Mouse (Mus musculus) stomach, postnatal 0 days (tissue): ENCODE measurements around the gene Hoxc6.

Experiments used
- CTCF ChIP-seq: IDR thresholded peaks from 2 replicates; pipeline ENCODE4 v1.5.1; 2016; ENCODE audit warnings: antibody characterized with exemption, low read depth, mild to moderate bottlenecking, moderate library complexity
- EP300 ChIP-seq: optimal IDR thresholded peaks from 2 replicates; pipeline ENCODE3; 2016; ENCODE audit warnings: antibody characterized with exemption

DNA sequence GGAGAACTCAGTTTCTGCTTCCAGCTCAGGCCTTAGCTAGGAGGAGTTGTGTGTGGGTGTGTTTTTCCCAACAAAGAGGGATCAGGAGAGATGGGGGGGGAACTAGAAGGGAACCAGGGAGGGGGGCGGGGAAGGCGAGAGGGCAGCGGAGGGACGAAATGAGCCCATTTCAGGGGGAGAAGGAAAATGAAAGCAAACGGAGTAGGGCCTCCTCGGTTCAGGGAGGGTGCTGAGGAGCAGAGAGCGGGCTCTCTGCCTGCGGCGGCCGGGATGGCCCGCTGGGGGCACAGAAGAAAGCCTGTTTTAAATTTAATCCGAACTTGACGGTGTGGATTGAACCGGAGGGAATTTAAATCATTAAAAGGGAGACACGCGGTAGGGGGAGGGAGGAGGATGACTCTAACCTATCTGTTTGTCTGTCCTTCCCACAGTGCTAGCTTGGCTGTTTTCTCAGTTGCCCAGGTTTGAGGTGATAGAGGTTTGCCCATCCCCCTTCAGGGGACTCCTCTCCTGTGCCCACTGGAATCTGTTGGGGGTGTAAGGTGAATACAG is 20.6 kb upstream of the Hoxc6 start:
- TF ChIP-seq CTCF: no peak
- no peak for TF ChIP-seq EP300
